Mouse (Mus musculus) lung, embryonic 15.5 days (tissue): ENCODE data around the gene Amph. TPM values are rescaled to one million over a fixed set of nuclear protein-coding genes. Genes with fewer than 3 reads are reported as not detected.

Source experiments
- ATAC-seq: fragments of 200-750 bp; cut with Nextera tagmentation; 2 replicates; pipeline ENCODE4 v1.8.0; 2017; ENCODE audit warnings: moderate number of reproducible peaks, borderline replicate concordance; ENCODE audit not compliant: low FRiP score, low TSS enrichment; ENCODE audit errors: extremely low read depth
- H3K27ac ChIP-seq: fragments of 300-500 bp; sonication (generic); 2 replicates; pipeline ENCODE4 v1.5.1; 2015; ENCODE audit warnings: moderate library complexity, mild to moderate bottlenecking, inconsistent platforms
- H3K27me3 ChIP-seq: fragments of 300-500 bp; sonication (generic); 2 replicates; pipeline ENCODE4 v1.6.1; 2015; ENCODE audit warnings: inconsistent platforms
- H3K36me3 ChIP-seq: fragments of 300-500 bp; sonication (generic); 2 replicates; pipeline ENCODE4 v1.6.1; 2015; ENCODE audit warnings: inconsistent platforms
- H3K4me1 ChIP-seq: fragments of 300-500 bp; sonication (generic); 2 replicates; pipeline ENCODE4 v1.6.1; 2015; ENCODE audit warnings: inconsistent platforms
- H3K4me2 ChIP-seq: fragments of 300-500 bp; sonication (generic); 2 replicates; pipeline ENCODE4 v1.6.1; 2015; ENCODE audit warnings: inconsistent platforms, mild to moderate bottlenecking, moderate library complexity
- H3K4me3 ChIP-seq: fragments of 300-500 bp; sonication (generic); 2 replicates; pipeline ENCODE4 v1.5.1; 2015; ENCODE audit warnings: mild to moderate bottlenecking, inconsistent platforms
- H3K9ac ChIP-seq: fragments of 300-500 bp; sonication (generic); 2 replicates; pipeline ENCODE4 v1.6.1; 2015; ENCODE audit warnings: inconsistent platforms
- H3K9me3 ChIP-seq: fragments of 300-500 bp; sonication (generic); 2 replicates; pipeline ENCODE4 v1.6.1; 2016; ENCODE audit warnings: inconsistent platforms
- WGBS: fragments of 180-500 bp; shearing (Covaris S2); methylation state at CpG from one replicate; pipeline ENCODE4 v1.1.7; 2015; 5-methylcytosine and 5-hydroxymethylcytosine counted together
- polyA plus RNA-seq: library from polyadenylated mRNA; unstranded; fragments of >200 nt; fragmentation: Nextera tagmentation; extraction: Ambion mirVana; gene quantifications from 2 replicates; pipeline ENCODE4 v1.2.1, GENCODE M21; 2015

The Amph gene
- polyA plus RNA-seq, 1 experiment from 2014 or later: 1.9 TPM

DNA sequence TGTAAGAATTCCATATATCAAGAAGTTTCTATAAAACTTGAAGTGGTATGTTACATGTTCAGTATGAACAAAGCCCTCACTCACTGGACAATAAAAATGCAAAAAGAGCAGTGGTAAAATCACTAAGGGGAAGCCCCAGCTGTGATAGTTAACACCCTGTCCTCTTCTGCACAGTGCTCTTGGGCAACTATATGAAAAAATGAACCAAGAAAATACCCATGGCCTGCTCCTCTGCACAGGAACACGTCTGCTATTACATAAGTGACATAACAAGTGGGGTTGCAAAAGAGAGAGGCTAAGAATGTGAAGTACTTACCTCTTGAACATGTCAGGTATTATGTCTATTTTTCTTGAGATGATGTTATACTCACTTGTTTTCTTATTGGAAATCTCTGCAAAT lies 247.5 kb downstream of the Amph start:
- no peak overlapping the region for H3K9ac ChIP-seq
- no peak overlapping the region for H3K4me2 ChIP-seq
- H3K4me1 ChIP-seq: no peaks in the 10 kb centered on the region
- H3K4me3 ChIP-seq: no peak overlapping the region
- no peaks in the 10 kb centered on the region for H3K27me3 ChIP-seq
- no peaks in the 10 kb centered on the region for H3K9me3 ChIP-seq
- no peaks in the 10 kb centered on the region for H3K36me3 ChIP-seq
- H3K27ac ChIP-seq: no peak overlapping the region
- 18% methylated on average over 1 of the region's 1 CpGs for WGBS
- ATAC-seq: no peak

Other genes with a start within 250 kb of the Amph start
- gene Vps41, start 230.9 kb upstream of the Amph start, polyA plus RNA-seq: 52.8 and 58.8 TPM in 2 replicates